Mouse (Mus musculus) stomach, postnatal 0 days (tissue): ENCODE results near the gene H2afv. TPM values are rescaled to one million over a fixed set of nuclear protein-coding genes. Genes with fewer than 3 reads are reported as not detected.

Source experiments
- ATAC-seq: fragments of 200-750 bp; cut with Nextera tagmentation; 2 replicates; pipeline ENCODE4 v1.8.0; 2017; ENCODE audit not compliant: low FRiP score, low TSS enrichment
- DNase-seq: peaks from one replicate; pipeline ENCODE4 v3.0.0-alpha.2; 2016; ENCODE audit warnings: low spot score
- H3K27ac ChIP-seq: fragments of 300-500 bp; sonication (generic); replicated peaks from 2 replicates; pipeline ENCODE4 v1.5.1; 2014; ENCODE audit warnings: mild to moderate bottlenecking, control low read depth
- H3K27me3 ChIP-seq: fragments of 300-500 bp; sonication (generic); 2 replicates; pipeline ENCODE4 v1.6.1; 2014; ENCODE audit warnings: low read length; ENCODE audit not compliant: control insufficient read depth, insufficient read depth
- H3K36me3 ChIP-seq: fragments of 300-500 bp; sonication (generic); 2 replicates; pipeline ENCODE4 v1.6.1; 2014; ENCODE audit warnings: low read length, mixed read lengths; ENCODE audit not compliant: control insufficient read depth, insufficient read depth
- H3K4me1 ChIP-seq: fragments of 300-500 bp; sonication (generic); replicated peaks from 2 replicates; pipeline ENCODE4 v1.6.1; 2014; ENCODE audit warnings: antibody characterized with exemption; ENCODE audit not compliant: control insufficient read depth, insufficient read depth
- H3K4me2 ChIP-seq: fragments of 300-500 bp; sonication (generic); replicated peaks from 2 replicates; pipeline ENCODE4 v1.6.1; 2014; ENCODE audit warnings: low read depth, mild to moderate bottlenecking, control low read depth, moderate library complexity
- H3K4me3 ChIP-seq: fragments of 300-500 bp; sonication (generic); 2 replicates; pipeline ENCODE4 v1.5.1; 2014; ENCODE audit warnings: low read depth, low read length, control low read depth
- H3K9ac ChIP-seq: fragments of 300-500 bp; sonication (generic); 2 replicates; pipeline ENCODE4 v1.6.1; 2014; ENCODE audit warnings: mild to moderate bottlenecking, low read length, control low read depth, mixed read lengths
- H3K9me3 ChIP-seq: fragments of 300-500 bp; sonication (generic); 2 replicates; pipeline ENCODE4 v1.6.1; 2016; ENCODE audit warnings: low read length; ENCODE audit not compliant: control insufficient read depth
- CTCF ChIP-seq: IDR thresholded peaks from 2 replicates; pipeline ENCODE4 v1.5.1; 2016; ENCODE audit warnings: antibody characterized with exemption, low read depth, mild to moderate bottlenecking, moderate library complexity
- EP300 ChIP-seq: optimal IDR thresholded peaks from 2 replicates; pipeline ENCODE3; 2016; ENCODE audit warnings: antibody characterized with exemption
- WGBS: fragments of 180-500 bp; shearing (Covaris S2); extraction: QIAGEN DNeasy Blood & Tissue Kit; methylation state at CpG from one replicate; pipeline ENCODE4 v1.1.7; 2014; 5-methylcytosine and 5-hydroxymethylcytosine counted together
- polyA plus RNA-seq: library from polyadenylated mRNA; unstranded; fragments of >200 nt; fragmentation: Nextera tagmentation; extraction: Ambion mirVana; gene quantifications from 2 replicates; pipeline ENCODE4 v1.2.1, GENCODE M21; 2015

The H2afv gene
- polyA plus RNA-seq, 1 experiment from 2014 or later, result 198 TPM

- peaks cover 22% of the 10 kb centered on the region for H3K36me3 ChIP-seq
- no peak overlapping the region for H3K27ac ChIP-seq
- H3K4me1 ChIP-seq, result no peaks in the 10 kb centered on the region; the same call in 1 of the 2 replicates
- ATAC-seq (no peak), DNase-seq (no peak)
- no peak overlapping the region for H3K4me2 ChIP-seq
- H3K4me3 ChIP-seq, result no peak overlapping the region
- H3K9ac ChIP-seq, result no peak overlapping the region; the same call in 1 of the 2 replicates
- WGBS, result 70% methylated on average over 1 of the region's 1 CpGs
- H3K27me3 ChIP-seq, result no peaks in the 10 kb centered on the region
- TF ChIP-seq EP300 (no peak), CTCF (no peak)
- H3K9me3 ChIP-seq, result no peaks in the 10 kb centered on the region
Measured at GRCm38 (mm10) chr11:6393866-6394265, 50.4 kb downstream of the H2afv start.

- TF ChIP-seq CTCF (no peak), EP300 (no peak)
- WGBS, result 77% methylated on average over 6 of the region's 6 CpGs
- Histone ChIP-seq H3K4me2 (no peak overlapping the region), H3K4me3 (no peak overlapping the region), H3K4me1 (no peaks in the 10 kb centered on the region; the same call in 1 of the 2 replicates), H3K36me3 (peaks cover 17% of the 10 kb centered on the region; the same call in 1 of the 2 replicates), H3K9me3 (no peaks in the 10 kb centered on the region), H3K27me3 (no peaks in the 10 kb centered on the region), H3K9ac (no peak overlapping the region), H3K27ac (no peak overlapping the region)
- DNase-seq (no peak), ATAC-seq (no peak)
Measured at GRCm38 (mm10) chr11:6392857-6393256, 51.4 kb downstream of the H2afv start.

- no peak overlapping the region for H3K27ac ChIP-seq
- TF ChIP-seq EP300 (no peak), CTCF (no peak)
- no peaks in the 10 kb centered on the region for H3K9me3 ChIP-seq
- WGBS, result 74% methylated on average over 8 of the region's 8 CpGs
- ATAC-seq (no peak), DNase-seq (no peak)
- H3K36me3 ChIP-seq, result peaks cover 11% of the 10 kb centered on the region; the same call in 1 of the 2 replicates
- H3K4me3 ChIP-seq, result no peak overlapping the region
- H3K9ac ChIP-seq, result no peak overlapping the region
- H3K27me3 ChIP-seq, result no peaks in the 10 kb centered on the region
- no peaks in the 10 kb centered on the region; the same call in 1 of the 2 replicates for H3K4me1 ChIP-seq
- no peak overlapping the region for H3K4me2 ChIP-seq
Measured at GRCm38 (mm10) chr11:6391516-6392276, 52.5 kb downstream of the H2afv start.

GRCm38 (mm10) chr11:6390376-6391053 lies 53.7 kb downstream of the H2afv start:
- Histone ChIP-seq H3K4me2 (peak overlapping the region; percentile 93), H3K4me3 (peak overlapping the region; percentile 75), H3K27me3 (no peaks in the 10 kb centered on the region), H3K4me1 (no peaks in the 10 kb centered on the region; the same call in 1 of the 2 replicates), H3K9ac (peak overlapping the region; percentile 89; the same call in 1 of the 2 replicates), H3K36me3 (0 out of 2 replicates have a peak, but pooled peaks cover 5% of the 10 kb centered on the region), H3K27ac (no peak overlapping the region), H3K9me3 (no peaks in the 10 kb centered on the region)
- DNase-seq (no peak), ATAC-seq (no peak)
- TF ChIP-seq CTCF (no peak), EP300 (no peak)
- WGBS, result 79% methylated on average over 8 of the region's 8 CpGs

GRCm38 (mm10) chr11:6389483-6389921 lies 54.7 kb downstream of the H2afv start:
- Histone ChIP-seq H3K9me3 (no peaks in the 10 kb centered on the region), H3K27ac (peak overlapping the region; percentile 97), H3K4me1 (no peaks in the 10 kb centered on the region; the same call in 1 of the 2 replicates), H3K4me2 (peak overlapping the region; percentile 93), H3K36me3 (no peaks in the 10 kb centered on the region), H3K27me3 (no peaks in the 10 kb centered on the region), H3K4me3 (peak overlapping the region; percentile 75), H3K9ac (peak overlapping the region; percentile 89)
- TF ChIP-seq EP300 (no peak), CTCF (no peak)
- WGBS, result under 1% methylated on average over 18 of the region's 43 CpGs
- peak; percentile 51 for DNase-seq
- ATAC-seq, result no peak
